ENCODE assay signal across 9 mouse cellular contexts in the genomic region with DNA sequence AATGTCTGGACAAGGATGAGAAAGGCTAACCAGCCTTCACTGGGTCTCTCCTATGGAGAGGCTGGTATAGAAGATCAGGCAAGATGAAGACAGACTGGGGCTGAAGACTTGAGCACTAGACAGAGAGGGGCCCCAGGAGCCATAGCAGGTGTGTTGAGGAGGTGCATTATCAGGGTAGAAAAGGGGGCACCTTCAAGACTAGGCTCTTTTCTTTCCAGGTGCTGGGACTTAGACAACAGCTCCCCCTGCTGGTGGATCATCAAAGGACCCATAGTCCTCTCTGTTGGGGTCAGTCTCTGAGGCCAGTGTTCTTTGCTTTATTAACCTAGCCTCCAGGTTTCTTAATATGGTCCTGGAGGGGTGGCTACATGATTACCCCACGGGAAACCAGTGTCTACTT. TPM values are rescaled to one million over a fixed set of nuclear protein-coding genes. Genes with fewer than 3 reads are reported as not detected.
DNase-seq lines count a peak whose midpoint lies in the region; ATAC-seq lines count a peak whose summit lies in the region.
"Had no signal": no experiment of that assay in that cellular context is flagged by ENCODE, and none has a peak within 500 bp of the region (broad histone marks: within the 10 kb centered on the region; RNA-seq: fewer than 3 reads in every experiment).

No protein-coding gene starts in this region.

- peak; percentile 75 for DNase-seq in heart, adult 8-10 months (ENCODE audit: low spot score)
- DNase-seq in heart, postnatal 25 days (ENCODE audit: low spot score) = no peak
- peak; percentile 28 for DNase-seq in ES-CJ7 (ENCODE audit: low read depth, low spot score)
- peak; percentile 67 to 77 for DNase-seq in cerebellum, adult 18-20 months
- peak; percentile 49 to 50 for DNase-seq in gastrocnemius, postnatal 36 days
- DNase-seq in left cerebral cortex, postnatal 25 days (ENCODE audit: low spot score in 2 of 2) = peak; percentile 48 to 57
- DNase-seq in thymus, postnatal 14 days = peak; percentile 63

- peak; percentile 74 for ATAC-seq in megakaryocyte progenitor cell, adult 5-6 weeks (replicated peaks; ENCODE audit: poor library complexity)

- intact Hi-C loops in heart, postnatal 25 days (cut with DNase I) = loop anchor here (1.0 kb wide), 1 partner anchor 151 kb away; no protein-coding TSS in a partner anchor
- intact Hi-C loops in gastrocnemius, postnatal 36 days (cut with DNase I) = loop anchor here (1.0 kb wide), 1 partner anchor 151 kb away; no protein-coding TSS in a partner anchor
- intact Hi-C loops in left cerebral cortex, postnatal 25 days (cut with DNase I) = loop anchor here (1.0 kb wide), 1 partner anchor 151 kb away; no protein-coding TSS in a partner anchor

RNA-seq across cellular contexts. Expression of gene Ghrhr, which starts 7.8 kb away (rescaled TPM):
- not detected for total RNA-seq in heart, adult 8-10 months (2022)
- not detected for total RNA-seq in heart, postnatal 25 days (2021)
- total RNA-seq in gastrocnemius, postnatal 36 days (2021) = not detected
- total RNA-seq in left cerebral cortex, postnatal 25 days (2021) = not detected
- not detected in 2 replicates for total RNA-seq in megakaryocyte progenitor cell, adult 5-6 weeks (2015)
- total RNA-seq in megakaryocyte progenitor cell, adult 5-6 weeks (2017) = not detected in 2 replicates
- total RNA-seq: left cerebral cortex, postnatal 10 days had no signal

RNA-seq across cellular contexts. Expression of gene Aqp1, which starts 47.7 kb away (rescaled TPM):
- total RNA-seq in heart, adult 8-10 months (2022) = 100 to 1,000 TPM; 336 to 404 (median 350) TPM
- 100 to 1,000 TPM; 426 to 457 TPM for total RNA-seq in heart, postnatal 25 days (2021)
- 100 to 1,000 TPM; 252 TPM for total RNA-seq in gastrocnemius, postnatal 36 days (2021)
- total RNA-seq in left cerebral cortex, postnatal 25 days (2021) = 1 to 10 TPM; 1.3 to 2.5 TPM
- 15.4 and 24.8 TPM in 2 replicates for total RNA-seq in megakaryocyte progenitor cell, adult 5-6 weeks (2015)
- 29.3 and 51.0 TPM in 2 replicates for total RNA-seq in megakaryocyte progenitor cell, adult 5-6 weeks (2017)

Comparison
In these comparisons a context has a peak if more than half of its experiments do, and no peak if none do; other contexts are left out.
1. RNA of gene Aqp1, which starts 47.7 kb away (total RNA-seq): 426 to 457 TPM in heart, postnatal 25 days, 336 to 404 TPM in heart, adult 8-10 months and 252 TPM in gastrocnemius, postnatal 36 days; 15.4 to 51.0 TPM in megakaryocyte progenitor cell, adult 5-6 weeks and 1.3 to 2.5 TPM in left cerebral cortex, postnatal 25 days; every median in the first group is over 4 times any median in the second.